Mouse (Mus musculus) brain, embryonic 14.5 days (tissue): ENCODE data around the gene H2afy. TPM values are rescaled to one million over a fixed set of nuclear protein-coding genes. Genes with fewer than 3 reads are reported as not detected.

ENCODE experiments used
- DNase-seq: peaks from one replicate; pipeline ENCODE4 v3.0.0-alpha.2; 2011; ENCODE audit warnings: low read depth
- CTCF ChIP-seq: fragments of 200-500 bp; IDR thresholded peaks from 2 replicates; pipeline ENCODE4 v1.5.1; 2012; ENCODE audit warnings: inconsistent platforms, mild to moderate bottlenecking, moderate library complexity, borderline replicate concordance; ENCODE audit not compliant: insufficient read depth, insufficient read length; ENCODE audit errors: extremely low read depth
- POLR2A ChIP-seq: fragments of 200-500 bp; IDR thresholded peaks from 2 replicates; pipeline ENCODE4 v1.6.1; 2012; ENCODE audit warnings: mild to moderate bottlenecking, inconsistent platforms, borderline replicate concordance; ENCODE audit not compliant: poor library complexity, insufficient read depth, insufficient read length, severe bottlenecking; ENCODE audit errors: extremely low read depth
- polyA plus RNA-seq: library from polyadenylated mRNA; depleted of rRNA; stranded (reverse); fragments of >200 nt; gene quantifications from 2 replicates; pipeline ENCODE4 v1.2.3, GENCODE M21; 2012

Gene H2afy
- polyA plus RNA-seq, 1 experiment, result 317 TPM

- DNase-seq, result peak; percentile 51
- TF ChIP-seq CTCF (no peak; the same call in 1 of the 2 replicates), POLR2A (no peak)
Measured at GRCm38 (mm10) chr13:56071586-56072267, 64.4 kb downstream of the H2afy start.

GRCm38 (mm10) chr13:56069643-56070042 lies 66.5 kb downstream of the H2afy start:
- TF ChIP-seq CTCF (no peak), POLR2A (no peak)
- DNase-seq, result no peak

GRCm38 (mm10) chr13:56068517-56068916 lies 67.6 kb downstream of the H2afy start:
- TF ChIP-seq CTCF, result no peak
- TF ChIP-seq POLR2A, result no peak
- peak; percentile 53 for DNase-seq

GRCm38 (mm10) chr13:56066904-56067303 lies 69.3 kb downstream of the H2afy start:
- no peak for DNase-seq
- TF ChIP-seq POLR2A (no peak), CTCF (no peak)

- peak; percentile 43 for DNase-seq
- no peak for TF ChIP-seq CTCF
- TF ChIP-seq POLR2A, result no peak
Measured at GRCm38 (mm10) chr13:56066152-56066551, 70.0 kb downstream of the H2afy start.

- DNase-seq, result no peak
- TF ChIP-seq CTCF (no peak), POLR2A (no peak)
Measured at GRCm38 (mm10) chr13:56057761-56058160, 78.4 kb downstream of the H2afy start.

- TF ChIP-seq POLR2A (no peak), CTCF (no peak)
- no peak for DNase-seq
Measured at GRCm38 (mm10) chr13:56055720-56056119, 80.4 kb downstream of the H2afy start.

- DNase-seq, result peak; percentile 67
- TF ChIP-seq POLR2A (no peak), CTCF (no peak)
Measured at GRCm38 (mm10) chr13:56054089-56054488, 82.1 kb downstream of the H2afy start.

- DNase-seq, result peak; percentile 78
- no peak for TF ChIP-seq CTCF
- no peak for TF ChIP-seq POLR2A
Measured at GRCm38 (mm10) chr13:56052781-56053180, 83.4 kb downstream of the H2afy start.

- no peak for TF ChIP-seq POLR2A
- no peak for TF ChIP-seq CTCF
- peak; percentile 36 for DNase-seq
Measured at GRCm38 (mm10) chr13:56050246-56050645, 85.9 kb downstream of the H2afy start.

- DNase-seq, result no peak
- no peak for TF ChIP-seq POLR2A
- TF ChIP-seq CTCF, result no peak
Measured at GRCm38 (mm10) chr13:56042221-56042620, 93.9 kb downstream of the H2afy start.

- DNase-seq, result peak; percentile 63
- no peak for TF ChIP-seq CTCF
- no peak for TF ChIP-seq POLR2A
Measured at GRCm38 (mm10) chr13:56040621-56041020, 95.5 kb downstream of the H2afy start.
